Mouse (Mus musculus) adrenal gland, postnatal 25 days (tissue): ENCODE measurements around the gene Tmem107. TPM values are rescaled to one million over a fixed set of nuclear protein-coding genes. Genes with fewer than 3 reads are reported as not detected.

Experiments used
- DNase-seq: peaks from one replicate; pipeline ENCODE4 v3.0.0; 2021; ENCODE audit warnings: mixed read lengths
- total RNA-seq: library from RNA; stranded (reverse); gene quantifications from 2 replicates; pipeline ENCODE4 v1.2.3, GENCODE M21; 2021

The Tmem107 gene
- total RNA-seq, 1 experiment from 2014 or later: 18.3 TPM

GRCm38 (mm10) chr11:69107676-69108075, 37.1 kb downstream of the Tmem107 start:
- no peak for DNase-seq

GRCm38 (mm10) chr11:69108223-69108622, 37.6 kb downstream of the Tmem107 start:
- no peak for DNase-seq

GRCm38 (mm10) chr11:69109032-69109900, 38.7 kb downstream of the Tmem107 start:
- DNase-seq: no peak

- peak; percentile 95 for DNase-seq
These were observed 39.9 kb downstream of the Tmem107 start for GRCm38 (mm10) chr11:69110319-69111046.

GRCm38 (mm10) chr11:69111051-69111810, 40.6 kb downstream of the Tmem107 start:
- DNase-seq: no peak

- no peak for DNase-seq
These were observed 41.3 kb downstream of the Tmem107 start for GRCm38 (mm10) chr11:69111865-69112264.

- DNase-seq: no peak
These were observed 43.4 kb downstream of the Tmem107 start for GRCm38 (mm10) chr11:69114018-69114417.

GRCm38 (mm10) chr11:69114621-69115020, 44.0 kb downstream of the Tmem107 start:
- no peak for DNase-seq

- DNase-seq: no peak
These were observed 46.2 kb downstream of the Tmem107 start for GRCm38 (mm10) chr11:69116843-69117242.

- DNase-seq: peak; percentile 69
These were observed 47.4 kb downstream of the Tmem107 start for GRCm38 (mm10) chr11:69117737-69118695.

- peak; percentile 76 for DNase-seq
These were observed 48.2 kb downstream of the Tmem107 start for GRCm38 (mm10) chr11:69118765-69119164.

- no peak for DNase-seq
These were observed 49.0 kb downstream of the Tmem107 start for GRCm38 (mm10) chr11:69119446-69120155.

- DNase-seq: no peak
These were observed 49.8 kb downstream of the Tmem107 start, which contains the start of gene Hes7 for GRCm38 (mm10) chr11:69120221-69121000. Hes7 (plus strand) TSS chr11:69120404.

- peak; percentile 50 for DNase-seq
These were observed 50.6 kb downstream of the Tmem107 start for GRCm38 (mm10) chr11:69121001-69121740.

- DNase-seq: no peak
These were observed 51.2 kb downstream of the Tmem107 start for GRCm38 (mm10) chr11:69121741-69122335.

GRCm38 (mm10) chr11:69122336-69122951, 51.8 kb downstream of the Tmem107 start, which contains the start of gene 9130213A22Rik:
9130213A22Rik (minus strand) TSS chr11:69122589.
- DNase-seq: peak; percentile 90
